Mouse (Mus musculus): ENCODE data around the gene Tor4a. TPM values are rescaled to one million over a fixed set of nuclear protein-coding genes. Genes with fewer than 3 reads are reported as not detected.

Gene Tor4a
- total RNA-seq, 1 experiment: 11.1 TPM

GRCm38 (mm10) chr2:25187841-25188240 is 8.8 kb downstream of the Tor4a start:
- Histone ChIP-seq H3K9ac (ENCODE audit: insufficient read depth, low read depth, low read length, poor library complexity, severe bottlenecking) (no peak overlapping the region), H3K36me3 (ENCODE audit: control insufficient read depth, insufficient read depth, low read length, poor library complexity, severe bottlenecking) (no peaks in the 10 kb centered on the region), H3K9me3 (ENCODE audit: control insufficient read depth, insufficient read depth, low read depth, low read length) (no peaks in the 10 kb centered on the region), H3K4me3 (ENCODE audit: insufficient read depth in 1 of 2, low read depth in 1 of 2, low read length in 2 of 2, poor library complexity in 1 of 2, severe bottlenecking in 1 of 2) (no peak overlapping the region), H3K4me1 (ENCODE audit: control insufficient read depth in 2 of 2, insufficient read depth in 2 of 2, low read length in 2 of 2, poor library complexity in 1 of 2) (peaks cover 4 to 6% of the 10 kb centered on the region in 2 experiments; a peak in 1 of 4 replicates), H3K27ac (ENCODE audit: insufficient read depth, low read depth, low read length, poor library complexity, severe bottlenecking) (no peak overlapping the region)
- no peak for TF ChIP-seq MAFK (IDR thresholded peaks at IDR 0.05; ENCODE audit: insufficient read depth, low read depth, low read length)
- in situ Hi-C loops (cut with MboI; ENCODE audit: low sequenced_read_pairs in 2 of 2, unreplicated experiment in 2 of 2): no loop called here
- DNase-seq (ENCODE audit: low read depth, low spot score): no peak

GRCm38 (mm10) chr2:25186575-25186930 is 10.1 kb downstream of the Tor4a start:
- Histone ChIP-seq H3K36me3 (ENCODE audit: control insufficient read depth, insufficient read depth, low read length, poor library complexity, severe bottlenecking) (no peaks in the 10 kb centered on the region), H3K27ac (ENCODE audit: insufficient read depth, low read depth, low read length, poor library complexity, severe bottlenecking) (no peak overlapping the region), H3K9ac (ENCODE audit: insufficient read depth, low read depth, low read length, poor library complexity, severe bottlenecking) (no peak overlapping the region), H3K4me1 (ENCODE audit: control insufficient read depth in 2 of 2, insufficient read depth in 2 of 2, low read length in 2 of 2, poor library complexity in 1 of 2) (peaks cover 4 to 8% of the 10 kb centered on the region in 2 experiments; a peak in 1 of 4 replicates), H3K9me3 (ENCODE audit: control insufficient read depth, insufficient read depth, low read depth, low read length) (no peaks in the 10 kb centered on the region), H3K4me3 (ENCODE audit: insufficient read depth in 1 of 2, low read depth in 1 of 2, low read length in 2 of 2, poor library complexity in 1 of 2, severe bottlenecking in 1 of 2) (peak overlapping the region; percentile 68 to 85; a peak in 3 of 4 replicates)
- TF ChIP-seq ZNF384 (IDR thresholded peaks at IDR 0.05; ENCODE audit: low read depth, low read length) (no peak), ZC3H11A (IDR thresholded peaks at IDR 0.05; ENCODE audit: borderline replicate concordance, low read depth, low read length) (no peak), MAFK (IDR thresholded peaks at IDR 0.05; ENCODE audit: insufficient read depth, low read depth, low read length) (no peak), HCFC1 (IDR thresholded peaks at IDR 0.05; ENCODE audit: borderline replicate concordance, insufficient read depth, low read length) (no peak), CHD2 (IDR thresholded peaks at IDR 0.05; ENCODE audit: low read depth, low read length) (no peak)
- DNase-seq (ENCODE audit: low read depth, low spot score): no peak
- in situ Hi-C loops (cut with MboI; ENCODE audit: low sequenced_read_pairs in 2 of 2, unreplicated experiment in 2 of 2): no loop called here

DNA sequence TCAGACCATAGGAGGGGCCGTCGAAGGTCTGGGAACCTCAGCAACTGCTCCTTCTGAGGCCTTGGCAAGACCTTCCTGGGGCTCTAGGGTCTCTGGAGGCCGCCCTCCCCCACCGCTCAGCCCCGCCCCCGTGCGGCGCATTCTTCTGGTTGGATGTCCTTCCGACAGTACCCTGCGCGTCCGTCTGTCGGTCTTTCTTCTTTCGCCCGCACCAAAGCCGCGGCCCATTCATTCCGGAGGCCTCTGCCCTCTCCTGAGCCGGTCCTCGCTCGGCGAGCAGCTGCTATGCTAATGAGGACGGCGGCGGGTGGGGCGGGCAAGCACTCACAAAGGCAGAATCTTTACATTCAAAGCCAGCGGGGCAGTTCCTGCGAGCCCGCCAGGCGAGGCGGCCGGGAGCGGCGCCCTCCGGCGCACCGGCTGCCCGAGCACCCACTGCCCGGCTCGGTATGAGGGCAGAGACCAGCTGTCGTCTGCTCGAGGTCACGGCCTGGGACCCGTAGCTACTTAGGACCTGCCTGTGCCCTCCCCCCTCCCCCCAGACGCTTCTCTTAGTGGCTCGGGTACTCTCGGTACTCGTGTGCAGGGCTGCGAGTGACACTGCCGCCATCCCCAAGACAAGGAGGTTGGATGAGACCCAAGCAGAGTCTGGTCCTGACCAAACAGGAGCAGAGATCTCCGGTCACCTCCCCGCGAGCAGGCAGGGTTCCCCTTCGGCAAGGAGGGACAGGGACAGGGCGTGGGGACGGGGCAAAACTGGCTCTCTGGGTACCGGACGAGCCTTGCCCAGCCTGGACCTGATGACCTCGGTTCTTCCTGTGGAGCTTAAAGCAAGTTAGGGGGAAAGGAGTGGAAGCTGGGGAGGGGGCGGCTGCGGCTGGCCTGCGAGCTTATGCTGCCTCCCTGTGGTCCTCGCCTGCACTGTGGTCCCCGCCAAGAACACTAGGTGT is 10.8 kb downstream of the Tor4a start:
- in situ Hi-C loops (cut with MboI; ENCODE audit: low sequenced_read_pairs in 2 of 2, unreplicated experiment in 2 of 2): no loop called here
- H3K9ac ChIP-seq (ENCODE audit: insufficient read depth, low read depth, low read length, poor library complexity, severe bottlenecking): peak overlapping the region; percentile 71
- no peak overlapping the region for H3K27ac ChIP-seq (ENCODE audit: insufficient read depth, low read depth, low read length, poor library complexity, severe bottlenecking)
- no peaks in the 10 kb centered on the region for H3K9me3 ChIP-seq (ENCODE audit: control insufficient read depth, insufficient read depth, low read depth, low read length)
- TF ChIP-seq MAFK (IDR thresholded peaks at IDR 0.05; ENCODE audit: insufficient read depth, low read depth, low read length): no peak
- TF ChIP-seq CHD2 (IDR thresholded peaks at IDR 0.05; ENCODE audit: low read depth, low read length): no peak
- no peak for TF ChIP-seq HCFC1 (IDR thresholded peaks at IDR 0.05; ENCODE audit: borderline replicate concordance, insufficient read depth, low read length)
- TF ChIP-seq ZC3H11A (IDR thresholded peaks at IDR 0.05; ENCODE audit: borderline replicate concordance, low read depth, low read length): no peak
- TF ChIP-seq ZNF384 (IDR thresholded peaks at IDR 0.05; ENCODE audit: low read depth, low read length): no peak
- H3K4me1 ChIP-seq (ENCODE audit: control insufficient read depth in 2 of 2, insufficient read depth in 2 of 2, low read length in 2 of 2, poor library complexity in 1 of 2): peaks cover 4 to 8% of the 10 kb centered on the region in 2 experiments; a peak in 1 of 4 replicates
- no peaks in the 10 kb centered on the region for H3K36me3 ChIP-seq (ENCODE audit: control insufficient read depth, insufficient read depth, low read length, poor library complexity, severe bottlenecking)
- peak overlapping the region; percentile 68 to 85 for H3K4me3 ChIP-seq (ENCODE audit: insufficient read depth in 1 of 2, low read depth in 1 of 2, low read length in 2 of 2, poor library complexity in 1 of 2, severe bottlenecking in 1 of 2)
- DNase-seq (ENCODE audit: low read depth, low spot score): peak; percentile 45

- Histone ChIP-seq H3K9me3 (ENCODE audit: control insufficient read depth, insufficient read depth, low read depth, low read length) (no peaks in the 10 kb centered on the region), H3K9ac (ENCODE audit: insufficient read depth, low read depth, low read length, poor library complexity, severe bottlenecking) (no peak overlapping the region), H3K27ac (ENCODE audit: insufficient read depth, low read depth, low read length, poor library complexity, severe bottlenecking) (no peak overlapping the region), H3K4me3 (ENCODE audit: insufficient read depth in 1 of 2, low read depth in 1 of 2, low read length in 2 of 2, poor library complexity in 1 of 2, severe bottlenecking in 1 of 2) (no peak overlapping the region), H3K4me1 (ENCODE audit: control insufficient read depth in 2 of 2, insufficient read depth in 2 of 2, low read length in 2 of 2, poor library complexity in 1 of 2) (peaks cover 4 to 8% of the 10 kb centered on the region in 2 experiments; a peak in 1 of 4 replicates), H3K36me3 (ENCODE audit: control insufficient read depth, insufficient read depth, low read length, poor library complexity, severe bottlenecking) (no peaks in the 10 kb centered on the region)
- no peak for DNase-seq (ENCODE audit: low read depth, low spot score)
- TF ChIP-seq HCFC1 (IDR thresholded peaks at IDR 0.05; ENCODE audit: borderline replicate concordance, insufficient read depth, low read length) (no peak), MAFK (IDR thresholded peaks at IDR 0.05; ENCODE audit: insufficient read depth, low read depth, low read length) (no peak), ZNF384 (IDR thresholded peaks at IDR 0.05; ENCODE audit: low read depth, low read length) (no peak), ZC3H11A (IDR thresholded peaks at IDR 0.05; ENCODE audit: borderline replicate concordance, low read depth, low read length) (no peak)
- in situ Hi-C loops (cut with MboI; ENCODE audit: low sequenced_read_pairs in 2 of 2, unreplicated experiment in 2 of 2): no loop called here
These were observed 12.2 kb downstream of the Tor4a start for GRCm38 (mm10) chr2:25184496-25184895.

Data from ES-E14 (cell line).